Comparison of ENCODE assay signal across 9 mouse cellular contexts in genomic region chr2:119156081-119156680, GRCm38 (mm10). TPM values are rescaled to one million over a fixed set of nuclear protein-coding genes. Genes with fewer than 3 reads are reported as not detected.
DNase-seq lines count a peak whose midpoint lies in the region; ATAC-seq lines count a peak whose summit lies in the region.
"Had no signal": no experiment of that assay in that cellular context is flagged by ENCODE, and none has a peak within 500 bp of the region (broad histone marks: within the 10 kb centered on the region; RNA-seq: fewer than 3 reads in every experiment).

No protein-coding gene starts in this region.

- peak overlapping the region; percentile 89 for H3K4me2 ChIP-seq in forebrain, embryonic 14.5 days (ENCODE audit: low read length)
- H3K4me2 ChIP-seq in midbrain, embryonic 11.5 days = peak overlapping the region; percentile 91

- peak overlapping the region; percentile 96 for H3K4me3 ChIP-seq in forebrain, embryonic 14.5 days (ENCODE audit: low read depth, low read length)
- peak overlapping the region; percentile 96 for H3K4me3 ChIP-seq in midbrain, embryonic 11.5 days (ENCODE audit: low read depth, low read length)

- no peaks in the 10 kb centered on the region for H3K27me3 ChIP-seq in forebrain, embryonic 14.5 days (replicated peaks; ENCODE audit: control insufficient read depth, insufficient read depth, low read length)
- H3K27me3 ChIP-seq in midbrain, embryonic 11.5 days (ENCODE audit: control insufficient read depth, insufficient read depth, low read length) = no peaks in the 10 kb centered on the region

- peak overlapping the region; percentile 60; the same call in 1 of the 2 replicates for H3K27ac ChIP-seq in forebrain, embryonic 14.5 days (ENCODE audit: low read depth, low read length)
- H3K27ac ChIP-seq in midbrain, embryonic 11.5 days (ENCODE audit: low read depth, low read length) = no peak overlapping the region

- 8% methylated on average over 34 of the region's 34 CpGs for WGBS in forebrain, embryonic 14.5 days
- WGBS in midbrain, embryonic 11.5 days = 8% methylated on average over 34 of the region's 34 CpGs

- ATAC-seq in forebrain, embryonic 14.5 days = no peak
- ATAC-seq in midbrain, embryonic 11.5 days (ENCODE audit: low FRiP score) = no peak; the same call in 1 of the 2 replicates

- H3K36me3 ChIP-seq in forebrain, embryonic 14.5 days (ENCODE audit: control insufficient read depth, insufficient read depth, low read length) = peaks cover 32% of the 10 kb centered on the region
- H3K36me3 ChIP-seq in midbrain, embryonic 11.5 days (ENCODE audit: control insufficient read depth, insufficient read depth, low read length) = peaks cover 2% of the 10 kb centered on the region; the same call in 1 of the 2 replicates

- 0 out of 2 replicates have a peak, but pooled peaks cover 9% of the 10 kb centered on the region for H3K4me1 ChIP-seq in forebrain, embryonic 14.5 days (ENCODE audit: control insufficient read depth, insufficient read depth, low read length)
- peaks cover 9% of the 10 kb centered on the region for H3K4me1 ChIP-seq in midbrain, embryonic 11.5 days (ENCODE audit: control insufficient read depth, insufficient read depth, low read length)

- no peaks in the 10 kb centered on the region for H3K9me3 ChIP-seq in forebrain, embryonic 14.5 days (replicated peaks; ENCODE audit: control insufficient read depth, low read length)
- no peaks in the 10 kb centered on the region for H3K9me3 ChIP-seq in midbrain, embryonic 11.5 days (ENCODE audit: control insufficient read depth, low read length)

- H3K9ac ChIP-seq in forebrain, embryonic 14.5 days (ENCODE audit: low read length) = peak overlapping the region; percentile 93
- H3K9ac ChIP-seq in midbrain, embryonic 11.5 days (ENCODE audit: low read length) = peak overlapping the region; percentile 90

- peak; percentile 7 to 17 for DNase-seq in layer of hippocampus, postnatal 36 days
- DNase-seq in layer of hippocampus, adult 18-20 months (ENCODE audit: low spot score in 2 of 2) = no peak
- peak; percentile 61 for DNase-seq in adrenal gland, postnatal 14 days
- peak; percentile 13 for DNase-seq in forebrain, embryonic 14.5 days (ENCODE audit: low spot score)
- DNase-seq in kidney, postnatal 25 days = peak; percentile 39 to 64
- DNase-seq in midbrain, embryonic 11.5 days (ENCODE audit: low spot score, missing footprints) = no peak
- no peak for DNase-seq in urinary bladder, postnatal 4 days (ENCODE audit: low spot score in 2 of 2)
- no peak for DNase-seq in left cerebral cortex, adult 11 months (ENCODE audit: low spot score)

RNA-seq across cellular contexts. Expression of gene Rmdn3, which starts 0.7 kb away (rescaled TPM):
- total RNA-seq in layer of hippocampus, postnatal 36 days (2021) = 10 to 100 TPM; 59.4 to 61.8 TPM
- total RNA-seq in layer of hippocampus, adult 18-20 months (2021) = 10 to 100 TPM; 54.7 to 55.5 TPM
- 71.5 and 85.1 TPM in 2 replicates for total RNA-seq in adrenal gland, postnatal 14 days (2021)
- polyA plus RNA-seq in forebrain, embryonic 14.5 days (2014; fragmentation: Nextera tagmentation; extraction: Ambion mirVana) = 43.5 and 53.7 TPM in 2 replicates
- 41.1 and 46.7 TPM in 2 replicates for polyA plus RNA-seq in midbrain, embryonic 11.5 days (2014; fragmentation: Nextera tagmentation; extraction: Ambion mirVana)

RNA-seq across cellular contexts. Expression of gene Gchfr, which starts 11.4 kb away (rescaled TPM):
- not detected for total RNA-seq in layer of hippocampus, postnatal 36 days (2021)
- under 1 TPM in 1 of 2 experiments, not detected in 1; 0.74 TPM for total RNA-seq in layer of hippocampus, adult 18-20 months (2021)
- total RNA-seq in adrenal gland, postnatal 14 days (2021) = 6.7 and 35.4 TPM in 2 replicates
- 1.7 and 2.5 TPM in 2 replicates for polyA plus RNA-seq in forebrain, embryonic 14.5 days (2014; fragmentation: Nextera tagmentation; extraction: Ambion mirVana)
- polyA plus RNA-seq in midbrain, embryonic 11.5 days (2014; fragmentation: Nextera tagmentation; extraction: Ambion mirVana) = 1.5 and 2.5 TPM in 2 replicates
- total RNA-seq: left cerebral cortex, postnatal 25 days had no signal

RNA-seq across cellular contexts. Expression of gene Gm14137, which starts 18.1 kb away (rescaled TPM):
- total RNA-seq in layer of hippocampus, postnatal 36 days (2021) = not detected
- not detected for total RNA-seq in layer of hippocampus, adult 18-20 months (2021)
- total RNA-seq in adrenal gland, postnatal 14 days (2021) = 0.23 and 0.26 TPM in 2 replicates
- 0.31 and 0.48 TPM in 2 replicates for polyA plus RNA-seq in forebrain, embryonic 14.5 days (2014; fragmentation: Nextera tagmentation; extraction: Ambion mirVana)
- polyA plus RNA-seq in midbrain, embryonic 11.5 days (2014; fragmentation: Nextera tagmentation; extraction: Ambion mirVana) = 0.15 and 0.20 TPM in 2 replicates
- total RNA-seq: left cerebral cortex, postnatal 25 days had no signal

RNA-seq across cellular contexts. Expression of gene Rad51, which starts 43.6 kb away (rescaled TPM):
- total RNA-seq in layer of hippocampus, postnatal 36 days (2021) = 1 to 10 TPM in 1 of 2 experiments, under 1 TPM in 1; 0.99 to 1.5 TPM
- 1 to 10 TPM in 1 of 2 experiments, under 1 TPM in 1; 0.46 to 1.2 TPM for total RNA-seq in layer of hippocampus, adult 18-20 months (2021)
- 7.8 and 8.7 TPM in 2 replicates for total RNA-seq in adrenal gland, postnatal 14 days (2021)
- polyA plus RNA-seq in forebrain, embryonic 14.5 days (2014; fragmentation: Nextera tagmentation; extraction: Ambion mirVana) = 20.9 and 29.9 TPM in 2 replicates
- 74.6 and 76.9 TPM in 2 replicates for polyA plus RNA-seq in midbrain, embryonic 11.5 days (2014; fragmentation: Nextera tagmentation; extraction: Ambion mirVana)

RNA-seq across cellular contexts. Expression of gene Zfyve19, which starts 52.2 kb away (rescaled TPM):
- total RNA-seq in layer of hippocampus, postnatal 36 days (2021) = 10 to 100 TPM; 38.7 to 43.9 TPM
- total RNA-seq in layer of hippocampus, adult 18-20 months (2021) = 10 to 100 TPM; 35.7 to 42.4 TPM
- 24.9 and 33.6 TPM in 2 replicates for total RNA-seq in adrenal gland, postnatal 14 days (2021)
- polyA plus RNA-seq in forebrain, embryonic 14.5 days (2014; fragmentation: Nextera tagmentation; extraction: Ambion mirVana) = 62.8 and 67.6 TPM in 2 replicates
- polyA plus RNA-seq in midbrain, embryonic 11.5 days (2014; fragmentation: Nextera tagmentation; extraction: Ambion mirVana) = 44.2 and 48.9 TPM in 2 replicates

Comparison
In these comparisons a context has a peak if more than half of its experiments do, and no peak if none do; other contexts are left out.
1. DNase-seq: peak in layer of hippocampus, postnatal 36 days (2 of 2), adrenal gland, postnatal 14 days (single experiment), forebrain, embryonic 14.5 days (single experiment) and kidney, postnatal 25 days (2 of 2); none in layer of hippocampus, adult 18-20 months (0 of 2), midbrain, embryonic 11.5 days (single experiment), urinary bladder, postnatal 4 days (0 of 2) and left cerebral cortex, adult 11 months (single experiment).